Mouse (Mus musculus): ENCODE measurements around the gene Asic1.

DNA sequence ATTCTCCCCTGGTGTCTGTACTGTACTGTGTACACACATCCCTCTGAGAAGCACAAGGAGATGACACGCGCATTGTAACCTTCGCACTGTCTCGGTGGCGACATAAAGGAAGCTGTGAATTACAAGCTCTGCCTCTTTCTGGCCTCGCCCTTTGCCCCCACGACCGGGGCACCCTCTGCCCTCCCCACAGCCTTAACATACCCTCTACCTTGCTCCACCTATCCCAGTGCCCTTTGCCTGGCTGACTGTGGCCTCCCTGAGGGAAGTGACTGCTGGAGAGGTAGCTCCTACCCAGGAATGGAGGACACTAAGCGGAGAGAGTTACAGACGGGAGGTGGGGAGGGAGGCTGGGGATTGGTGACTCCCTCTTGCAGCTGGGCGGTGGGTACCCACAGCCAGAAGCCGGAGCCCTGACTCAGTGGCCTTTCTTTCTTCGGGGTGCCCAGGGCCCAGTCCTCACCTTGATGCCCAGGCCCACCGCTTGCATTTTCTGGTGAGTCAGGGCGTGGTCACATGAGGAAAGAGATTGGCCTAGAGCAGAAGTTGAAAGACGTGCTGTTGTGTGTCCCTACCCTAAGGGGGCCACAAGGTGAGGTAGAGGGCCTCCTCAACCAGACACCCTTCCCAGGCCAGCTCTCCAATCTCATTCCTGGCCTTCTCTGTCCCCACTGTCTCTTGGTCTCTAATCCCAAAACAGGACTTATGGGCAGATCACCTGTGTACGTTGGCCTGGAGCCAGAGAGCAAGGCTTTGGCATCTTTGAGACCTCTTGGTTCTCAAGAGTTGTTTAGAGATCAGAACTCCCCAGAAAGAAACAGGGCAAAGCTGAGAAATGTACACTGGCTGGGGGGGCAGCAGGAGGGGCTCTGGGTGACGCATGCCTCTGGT is 30.3 kb downstream of the Asic1 start:
- TF ChIP-seq POLR2A (IDR thresholded peaks at IDR 0.05; ENCODE audit: borderline replicate concordance, extremely low read depth, low read depth, low read length): no peak
- no peak for TF ChIP-seq CTCF (IDR thresholded peaks at IDR 0.05; ENCODE audit: insufficient read depth, low read length)

Measured in lung, adult 2 months (tissue).